Mouse (Mus musculus): ENCODE data around the gene Gal3st4. TPM values are rescaled to one million over a fixed set of nuclear protein-coding genes. Genes with fewer than 3 reads are reported as not detected.

Gene Gal3st4
- polyA plus RNA-seq, 1 experiment from 2014 or later, result 5.0 TPM

GRCm38 (mm10) chr5:138275216-138276050 is 2.8 kb upstream of the Gal3st4 start:
- WGBS, result 10% methylated on average over 41 of the region's 41 CpGs
- H3K4me2 ChIP-seq (replicated peaks), result peak overlapping the region; percentile 89
- ATAC-seq (ENCODE audit: low FRiP score, low read depth), result no peak
- peaks cover 35% of the 10 kb centered on the region for H3K36me3 ChIP-seq
- H3K27ac ChIP-seq, result no peak overlapping the region
- H3K4me1 ChIP-seq, result peaks cover 62% of the 10 kb centered on the region
- peaks cover 2% of the 10 kb centered on the region; the same call in 1 of the 2 replicates for H3K9me3 ChIP-seq
- no peaks in the 10 kb centered on the region for H3K27me3 ChIP-seq (replicated peaks)
- peak overlapping the region; percentile 58 for H3K9ac ChIP-seq
- H3K4me3 ChIP-seq, result peak overlapping the region; percentile 34

GRCm38 (mm10) chr5:138274186-138274585 is 1.5 kb upstream of the Gal3st4 start:
- no peak overlapping the region for H3K4me3 ChIP-seq
- H3K36me3 ChIP-seq, result peaks cover 35% of the 10 kb centered on the region
- H3K27me3 ChIP-seq (replicated peaks), result no peaks in the 10 kb centered on the region
- H3K4me2 ChIP-seq (replicated peaks), result no peak overlapping the region
- ATAC-seq (ENCODE audit: low FRiP score, low read depth), result no peak
- H3K4me1 ChIP-seq, result peaks cover 62% of the 10 kb centered on the region
- no peak overlapping the region for H3K27ac ChIP-seq
- no peaks in the 10 kb centered on the region for H3K9me3 ChIP-seq
- 69% methylated on average over 8 of the region's 8 CpGs for WGBS
- no peak overlapping the region for H3K9ac ChIP-seq

DNA sequence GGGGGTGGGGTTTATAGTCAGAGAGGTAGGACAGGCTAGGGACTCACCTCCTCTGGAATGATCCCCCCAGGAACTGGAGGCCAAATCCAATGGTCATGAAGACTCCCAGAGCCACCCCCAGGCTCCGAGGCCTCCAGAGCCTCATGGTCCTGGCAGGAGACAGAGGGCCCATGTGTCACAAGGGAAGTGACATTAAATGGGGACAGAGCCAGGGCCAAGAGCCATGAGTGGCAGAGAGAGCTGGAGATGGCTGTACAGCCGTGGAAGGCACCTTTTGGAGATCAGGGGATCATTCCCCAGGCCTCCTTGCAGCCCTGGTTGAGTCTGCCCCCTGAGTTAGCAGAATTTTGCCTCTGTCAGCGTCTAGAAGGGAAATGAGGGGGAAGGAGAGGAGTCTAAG is 1.4 kb downstream of the Gal3st4 start:
- 69% methylated on average over 3 of the region's 3 CpGs for WGBS
- peaks cover 33% of the 10 kb centered on the region for H3K4me1 ChIP-seq

GRCm38 (mm10) chr5:138268980-138269379 is 3.7 kb downstream of the Gal3st4 start:
- WGBS, result 82% methylated on average over 4 of the region's 4 CpGs
- no peaks in the 10 kb centered on the region for H3K9me3 ChIP-seq
- no peak overlapping the region for H3K4me2 ChIP-seq (replicated peaks)
- H3K4me3 ChIP-seq, result no peak overlapping the region
- no peak overlapping the region for H3K27ac ChIP-seq
- H3K36me3 ChIP-seq, result peaks cover 9% of the 10 kb centered on the region
- H3K4me1 ChIP-seq, result peaks cover 20% of the 10 kb centered on the region
- no peak for ATAC-seq (ENCODE audit: low FRiP score, low read depth)
- no peak overlapping the region for H3K9ac ChIP-seq
- H3K27me3 ChIP-seq (replicated peaks), result no peaks in the 10 kb centered on the region

More for the DNA sequence above, 1.4 kb downstream of the Gal3st4 start:
- Histone ChIP-seq H3K4me2 (replicated peaks) (peak overlapping the region; percentile 47; the same call in 1 of the 2 replicates), H3K9ac (no peak overlapping the region), H3K27ac (no peak overlapping the region), H3K4me3 (no peak overlapping the region), H3K9me3 (no peaks in the 10 kb centered on the region), H3K36me3 (peaks cover 12% of the 10 kb centered on the region), H3K27me3 (replicated peaks) (no peaks in the 10 kb centered on the region)
- no peak for ATAC-seq (ENCODE audit: low FRiP score, low read depth)

DNA sequence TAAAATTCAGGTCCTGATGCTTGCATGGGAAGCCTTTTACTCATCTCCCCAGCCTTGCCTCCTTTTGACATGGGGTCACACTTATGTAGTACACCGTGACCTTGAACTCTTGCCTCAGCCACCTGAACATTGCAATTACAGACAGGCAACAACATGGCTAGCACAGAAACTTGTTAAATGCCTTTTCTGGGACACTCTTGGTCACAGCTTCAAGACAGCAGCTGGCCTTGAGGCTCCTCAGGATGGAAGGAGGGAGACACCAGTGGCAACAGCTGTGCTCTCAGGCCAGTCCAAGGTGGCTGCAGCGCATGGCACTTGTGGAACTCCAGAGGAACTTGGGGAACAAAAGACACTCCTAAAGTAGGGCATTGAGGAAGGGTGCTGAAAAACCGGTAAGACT is 5.5 kb downstream of the Gal3st4 start:
- H3K4me2 ChIP-seq (replicated peaks), result no peak overlapping the region
- no peak overlapping the region for H3K27ac ChIP-seq
- H3K36me3 ChIP-seq, result peaks cover 10% of the 10 kb centered on the region
- no peaks in the 10 kb centered on the region for H3K27me3 ChIP-seq (replicated peaks)
- no peak overlapping the region for H3K9ac ChIP-seq
- no peaks in the 10 kb centered on the region for H3K9me3 ChIP-seq
- WGBS, result 89% methylated on average over 3 of the region's 3 CpGs
- H3K4me1 ChIP-seq, result peaks cover 20% of the 10 kb centered on the region
- no peak overlapping the region for H3K4me3 ChIP-seq
- ATAC-seq (ENCODE audit: low FRiP score, low read depth), result no peak

DNA sequence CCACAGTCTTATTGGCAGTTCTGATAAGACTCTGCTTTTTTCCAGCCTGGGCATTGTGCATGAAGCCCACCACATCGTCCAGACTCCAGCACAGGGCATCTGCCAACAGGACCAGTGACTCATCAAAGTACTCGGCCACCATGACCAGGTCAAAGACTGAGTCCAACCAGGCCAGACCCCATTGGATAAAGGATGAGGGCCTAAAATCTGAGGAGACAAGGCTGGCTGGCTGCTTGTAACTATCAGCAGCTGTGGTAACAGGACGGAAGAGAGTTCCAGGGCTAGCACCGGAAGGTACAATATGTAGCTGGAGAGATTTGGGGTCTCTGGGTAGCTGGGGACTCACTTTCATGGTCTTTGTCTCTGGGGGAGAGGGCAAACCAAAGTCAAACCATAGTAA is 6.9 kb downstream of the Gal3st4 start:
- no peak for ATAC-seq (ENCODE audit: low FRiP score, low read depth)
- Histone ChIP-seq H3K27ac (no peak overlapping the region), H3K4me3 (no peak overlapping the region), H3K4me2 (replicated peaks) (no peak overlapping the region), H3K27me3 (replicated peaks) (no peaks in the 10 kb centered on the region), H3K4me1 (peaks cover 21% of the 10 kb centered on the region), H3K9ac (no peak overlapping the region), H3K36me3 (peaks cover 24% of the 10 kb centered on the region), H3K9me3 (no peaks in the 10 kb centered on the region)
- WGBS, result 97% methylated on average over 4 of the region's 4 CpGs

DNA sequence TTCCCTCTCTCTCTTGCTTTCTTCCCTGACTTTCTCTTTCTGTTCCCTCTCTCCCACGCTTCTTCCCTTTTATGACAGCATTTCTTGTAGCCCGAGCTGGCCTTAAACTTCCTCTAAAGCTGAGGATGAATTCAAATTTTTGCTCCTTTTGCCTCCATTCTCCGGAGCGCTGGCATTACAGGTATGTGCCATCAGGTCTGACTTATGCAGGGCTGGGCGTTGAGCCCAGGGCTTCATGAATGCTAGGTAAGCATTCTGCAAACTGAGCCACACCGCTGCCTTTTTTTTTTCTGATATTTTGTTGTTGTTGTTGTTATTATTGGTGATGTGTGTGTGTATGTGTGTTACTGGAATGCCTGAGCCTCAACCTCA is 8.4 kb downstream of the Gal3st4 start:
- peaks cover 39% of the 10 kb centered on the region for H3K36me3 ChIP-seq
- H3K4me3 ChIP-seq, result peak overlapping the region; percentile 97
- H3K4me1 ChIP-seq, result peaks cover 21% of the 10 kb centered on the region
- H3K27me3 ChIP-seq (replicated peaks), result no peaks in the 10 kb centered on the region
- peak overlapping the region; percentile 97 for H3K9ac ChIP-seq
- H3K27ac ChIP-seq, result no peak overlapping the region
- ATAC-seq (ENCODE audit: low FRiP score, low read depth), result no peak
- H3K4me2 ChIP-seq (replicated peaks), result peak overlapping the region; percentile 100
- 13% methylated on average over 6 of the region's 6 CpGs for WGBS
- H3K9me3 ChIP-seq, result no peaks in the 10 kb centered on the region

GRCm38 (mm10) chr5:138263260-138264206 is 9.1 kb downstream of the Gal3st4 start, which contains the start of gene BC037034:
Gene BC037034, minus strand, starts transcription at chr5:138264033.
- Histone ChIP-seq H3K4me2 (replicated peaks) (peak within 1 kb of the TSS; percentile 100), H3K27me3 (replicated peaks) (no peaks in the 10 kb centered on the region), H3K27ac (peak within 1 kb of the TSS; percentile 32; the same call in 1 of the 2 replicates), H3K9me3 (no peaks in the 10 kb centered on the region), H3K9ac (peak within 1 kb of the TSS; percentile 97), H3K4me1 (peaks cover 21% of the 10 kb centered on the region), H3K4me3 (peak within 1 kb of the TSS; percentile 97), H3K36me3 (peaks cover 46% of the 10 kb centered on the region)
- ATAC-seq (ENCODE audit: low FRiP score, low read depth), result peak; percentile 88
- WGBS, result under 1% methylated on average over 65 of the region's 71 CpGs

DNA sequence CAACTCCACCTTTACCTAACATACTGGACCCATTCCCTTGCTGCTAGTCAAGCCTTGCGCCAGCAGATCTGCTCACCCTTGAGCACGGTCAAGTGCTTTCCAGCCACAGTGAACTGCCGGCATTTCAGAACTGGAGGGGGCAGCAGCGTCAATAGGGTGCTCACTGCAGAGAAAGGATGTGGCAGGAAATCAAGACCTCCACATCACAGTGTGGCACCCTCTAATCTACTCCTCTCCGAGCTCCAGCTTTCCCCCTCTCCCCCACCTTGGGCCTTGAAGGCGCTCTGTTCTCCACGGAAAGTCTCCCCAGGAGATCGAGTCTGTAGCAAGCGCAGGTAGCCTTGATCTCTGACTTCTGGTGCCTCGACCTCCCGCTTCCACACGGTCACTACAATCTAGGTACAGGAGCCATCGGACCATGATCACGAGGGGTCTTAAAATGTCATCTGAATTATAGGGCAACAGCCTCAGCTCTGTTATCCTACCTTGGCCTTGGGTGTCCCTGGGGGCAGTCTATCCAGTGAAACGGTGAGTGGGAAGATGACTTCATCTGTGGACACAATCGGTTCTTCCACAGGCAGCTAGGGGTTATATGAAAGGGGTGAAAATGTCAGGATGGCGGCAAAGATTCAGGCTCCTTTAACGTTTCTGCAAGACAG is 9.9 kb downstream of the Gal3st4 start:
- WGBS, result 72% methylated on average over 18 of the region's 18 CpGs
- H3K27me3 ChIP-seq (replicated peaks), result no peaks in the 10 kb centered on the region
- no peaks in the 10 kb centered on the region for H3K9me3 ChIP-seq
- H3K9ac ChIP-seq, result peak overlapping the region; percentile 97
- no peak overlapping the region for H3K27ac ChIP-seq
- H3K4me2 ChIP-seq (replicated peaks), result peak overlapping the region; percentile 100
- H3K4me3 ChIP-seq, result peak overlapping the region; percentile 97
- peaks cover 21% of the 10 kb centered on the region for H3K4me1 ChIP-seq
- no peak for ATAC-seq (ENCODE audit: low FRiP score, low read depth)
- peaks cover 52% of the 10 kb centered on the region for H3K36me3 ChIP-seq

DNA sequence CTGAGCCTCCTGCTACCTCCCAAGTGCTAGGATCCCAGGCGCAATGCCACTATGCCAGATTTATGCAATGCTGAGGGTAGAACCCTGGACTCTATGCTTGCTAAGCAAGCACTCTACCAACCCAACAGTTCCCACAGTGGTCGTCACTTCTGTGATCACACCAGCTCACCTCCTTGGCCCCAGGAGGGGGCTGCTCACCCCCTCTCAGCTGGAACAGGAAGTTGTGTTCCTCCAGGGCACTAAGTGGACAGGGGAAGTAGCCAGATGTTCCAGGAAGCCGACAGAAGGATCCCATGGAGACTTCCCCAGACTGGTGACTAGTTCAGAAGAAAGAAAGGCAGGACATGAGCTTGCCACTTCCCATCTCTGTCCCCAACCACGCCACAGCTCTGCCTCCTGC is 10.6 kb downstream of the Gal3st4 start:
- 87% methylated on average over 4 of the region's 4 CpGs for WGBS
- no peak overlapping the region for H3K27ac ChIP-seq
- no peak overlapping the region for H3K4me3 ChIP-seq
- H3K9me3 ChIP-seq, result no peaks in the 10 kb centered on the region
- H3K36me3 ChIP-seq, result peaks cover 52% of the 10 kb centered on the region
- peak overlapping the region; percentile 97; the same call in 1 of the 2 replicates for H3K9ac ChIP-seq
- peaks cover 22% of the 10 kb centered on the region for H3K4me1 ChIP-seq
- ATAC-seq (ENCODE audit: low FRiP score, low read depth), result no peak
- no peaks in the 10 kb centered on the region for H3K27me3 ChIP-seq (replicated peaks)
- peak overlapping the region; percentile 100 for H3K4me2 ChIP-seq (replicated peaks)

DNA sequence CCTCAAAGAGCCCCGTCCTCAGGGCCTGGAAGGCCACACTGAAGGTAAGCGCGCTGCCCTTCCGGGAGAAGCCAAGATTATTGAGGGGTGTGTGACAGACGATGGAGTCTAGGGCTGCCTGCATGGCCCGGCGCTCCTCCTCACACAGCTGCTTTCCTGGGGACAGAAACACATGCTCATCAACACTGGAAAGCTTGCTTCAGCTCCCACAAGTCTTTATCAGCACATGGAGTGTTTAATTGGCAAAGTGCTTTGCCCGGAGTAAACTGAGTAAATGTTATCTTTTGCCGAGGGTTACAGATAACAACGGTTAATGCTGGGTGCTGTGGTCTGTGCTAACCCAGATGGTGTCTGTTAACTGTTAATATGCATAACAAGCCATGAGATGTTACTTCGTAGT is 11.8 kb downstream of the Gal3st4 start:
- Histone ChIP-seq H3K9ac (no peak overlapping the region), H3K27ac (no peak overlapping the region), H3K4me1 (peaks cover 34% of the 10 kb centered on the region), H3K27me3 (replicated peaks) (no peaks in the 10 kb centered on the region), H3K9me3 (no peaks in the 10 kb centered on the region), H3K4me3 (no peak overlapping the region), H3K36me3 (peaks cover 47% of the 10 kb centered on the region), H3K4me2 (replicated peaks) (no peak overlapping the region)
- WGBS, result 92% methylated on average over 11 of the region's 11 CpGs
- no peak for ATAC-seq (ENCODE audit: low FRiP score, low read depth)

Measured in neural tube, embryonic 12.5 days (tissue).